Mouse (Mus musculus): ENCODE measurements around the gene Myo1c.

- TF ChIP-seq POLR2A (IDR thresholded peaks at IDR 0.05; ENCODE audit: borderline replicate concordance, extremely low read depth, insufficient read depth, insufficient read length, poor library complexity, severe bottlenecking) (no peak), CTCF (IDR thresholded peaks at IDR 0.05; ENCODE audit: borderline replicate concordance, extremely low read depth, insufficient read depth, insufficient read length) (no peak)
Observed at GRCm38 (mm10) chr11:75666296-75666695, 16.0 kb downstream of the Myo1c start.
